Mouse (Mus musculus): ENCODE results near the gene Irak2.

DNA sequence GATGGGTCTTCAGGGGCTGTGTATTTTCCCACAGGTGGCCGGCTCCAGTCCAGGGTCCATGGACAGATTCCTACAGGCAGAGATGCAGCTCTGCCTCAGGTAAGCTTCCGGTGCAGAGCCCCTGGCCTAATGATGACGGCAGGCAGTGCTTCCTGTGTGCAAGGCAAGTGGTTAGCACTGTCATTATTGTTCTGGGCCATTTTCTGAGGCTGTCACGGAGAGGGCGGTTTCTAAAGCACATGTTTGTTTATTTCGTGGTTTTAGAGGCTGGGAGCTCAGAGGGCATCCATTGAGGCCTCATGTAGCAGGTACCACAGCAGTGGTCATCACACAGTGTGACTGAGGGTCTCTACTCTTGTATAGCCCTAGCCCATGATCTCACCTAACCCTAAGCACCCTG, 34.7 kb downstream of the Irak2 start:
- TF ChIP-seq POLR2A (IDR thresholded peaks at IDR 0.05; ENCODE audit: low read depth, low read length) (no peak), CTCF (IDR thresholded peaks at IDR 0.05; ENCODE audit: extremely low read depth, insufficient read depth, insufficient read length, insufficient replicate concordance) (no peak)

All from spleen, adult 2 months (tissue).